Mouse (Mus musculus) lung, postnatal 36 days (tissue): Measurements from ENCODE around the gene Bcas1.

Source experiments
- DNase-seq: peaks from one replicate; pipeline ENCODE4 v3.0.0; 2022; ENCODE audit warnings: mixed read lengths

Gene Bcas1

DNA sequence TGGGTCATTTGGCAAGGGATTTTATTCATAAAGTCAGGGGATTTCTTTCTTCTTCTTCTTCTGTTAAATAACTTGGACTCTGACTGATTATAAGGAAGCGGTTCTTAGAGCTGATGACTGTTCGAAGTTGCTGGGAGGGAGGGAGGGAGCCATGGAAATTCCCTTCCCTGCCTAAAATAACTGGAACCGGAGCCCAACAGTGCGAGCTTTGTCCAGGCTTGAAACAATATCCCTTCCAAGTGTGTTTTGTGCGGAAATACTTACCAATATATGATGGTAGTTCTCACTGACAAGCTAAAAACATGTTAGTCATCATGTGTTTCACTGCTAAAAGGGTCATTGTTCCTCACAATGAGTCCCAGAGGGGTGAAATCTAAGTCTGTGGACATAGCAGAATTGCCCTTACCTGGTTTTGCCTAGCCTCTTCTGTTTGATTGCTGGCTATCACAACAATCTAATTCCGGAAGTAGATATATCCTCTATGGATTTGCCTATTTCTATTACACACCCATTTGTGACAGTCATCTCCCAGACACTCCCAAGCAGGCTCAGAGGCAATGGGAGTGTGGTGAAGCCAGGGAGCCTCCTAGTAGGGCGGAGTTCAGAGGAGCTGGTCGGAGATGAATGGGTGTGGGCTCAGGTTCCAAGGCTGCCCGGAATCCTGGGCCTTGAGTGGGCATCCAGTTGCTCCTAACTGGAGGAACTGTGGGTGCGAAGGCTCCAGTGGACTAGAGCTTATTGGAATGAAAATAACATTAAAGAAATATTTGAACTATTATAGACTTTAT lies 119.4 kb downstream of the Bcas1 start:
- no peak for DNase-seq

DNA sequence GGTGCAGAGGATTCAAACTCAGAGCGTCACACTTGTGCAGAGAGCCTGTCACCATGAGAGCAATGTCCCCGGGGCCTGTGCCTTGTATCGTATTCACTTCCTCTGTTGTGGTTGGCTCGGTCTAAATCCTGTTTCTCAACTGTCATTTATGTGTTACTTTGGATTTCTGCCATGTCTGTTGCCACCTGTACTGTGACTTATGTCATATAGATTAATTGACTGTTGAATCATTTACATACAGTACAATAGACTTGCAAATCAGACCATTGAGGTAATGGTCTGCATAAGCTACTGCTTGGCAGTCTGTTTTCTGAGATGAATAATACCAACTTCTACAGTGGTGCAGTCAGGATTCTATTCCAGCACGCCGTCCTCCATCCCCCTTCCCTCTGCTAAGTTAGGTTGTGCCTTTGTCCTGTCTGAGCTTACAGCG lies 120.0 kb downstream of the Bcas1 start:
- peak; percentile 45 for DNase-seq

DNA sequence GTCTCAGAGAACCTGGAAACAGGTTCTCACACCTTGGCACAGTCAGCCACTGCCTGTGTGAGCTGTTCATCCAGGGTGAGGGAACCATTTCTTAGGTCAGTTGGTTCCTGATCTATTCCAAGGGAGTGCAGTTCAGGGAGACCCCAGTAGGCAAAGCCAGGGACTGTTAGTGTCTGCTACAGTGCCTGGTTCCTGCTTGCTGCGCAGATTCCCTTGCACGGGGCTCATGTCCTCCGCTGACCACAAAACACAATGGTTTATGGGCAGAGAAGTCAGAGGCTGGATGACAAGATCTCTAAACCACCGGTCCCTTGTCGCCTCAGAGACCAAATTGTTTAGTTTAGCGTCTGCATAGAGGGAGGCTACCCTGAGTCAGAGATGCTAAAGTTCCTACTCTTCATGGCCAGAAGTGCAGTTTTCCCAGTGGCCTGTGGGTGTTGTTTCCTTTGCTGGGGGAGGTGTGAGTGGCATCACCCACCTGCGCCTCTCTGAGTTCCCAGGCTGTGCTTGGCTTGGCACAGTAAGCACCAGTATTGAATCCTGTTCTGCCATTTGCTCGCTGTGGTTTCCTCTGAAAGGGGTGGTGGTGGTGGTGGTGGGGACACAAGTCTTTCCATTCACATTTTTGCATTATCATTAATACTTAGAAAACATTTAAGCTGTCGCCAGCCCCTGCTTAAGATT lies 120.9 kb downstream of the Bcas1 start:
- DNase-seq = no peak

DNA sequence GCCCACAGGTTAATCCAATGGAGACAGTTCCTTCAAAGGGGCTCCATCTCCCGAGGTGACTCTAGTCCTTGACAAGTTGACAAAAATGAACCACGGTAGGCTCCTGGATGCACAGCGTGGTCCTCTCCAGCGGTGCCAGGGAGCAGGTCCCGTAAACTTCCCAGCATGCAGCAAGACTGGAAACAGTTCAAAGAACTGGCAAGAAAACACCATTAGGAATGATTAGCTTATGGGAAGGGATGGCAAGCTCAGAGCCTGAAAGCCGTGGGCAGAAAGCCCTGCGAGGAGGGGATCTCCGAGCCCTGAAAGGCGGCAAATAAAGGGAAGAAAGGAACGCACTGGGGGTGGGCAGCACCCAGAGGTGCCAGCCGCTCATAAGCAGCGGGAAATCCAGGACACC lies 122.9 kb downstream of the Bcas1 start:
- DNase-seq = no peak

DNA sequence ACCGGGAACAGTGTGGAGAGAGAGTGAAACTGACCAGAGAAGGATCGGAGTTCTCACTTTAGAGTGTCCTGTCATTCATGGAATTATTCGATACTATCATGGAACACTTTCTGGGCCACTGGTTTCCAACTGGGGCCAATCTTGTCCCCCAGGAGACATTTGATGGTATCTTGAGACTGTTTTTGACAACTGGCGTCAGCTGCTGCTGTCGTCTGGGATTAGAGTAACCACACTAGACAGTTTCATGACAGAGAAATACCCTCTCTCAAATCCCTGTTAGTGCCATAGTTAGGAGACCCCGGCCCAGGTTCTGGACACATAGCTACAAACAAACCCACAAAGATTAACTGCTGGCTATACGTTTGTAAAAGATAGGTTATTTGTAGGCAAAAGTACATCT lies 124.0 kb downstream of the Bcas1 start:
- no peak for DNase-seq

DNA sequence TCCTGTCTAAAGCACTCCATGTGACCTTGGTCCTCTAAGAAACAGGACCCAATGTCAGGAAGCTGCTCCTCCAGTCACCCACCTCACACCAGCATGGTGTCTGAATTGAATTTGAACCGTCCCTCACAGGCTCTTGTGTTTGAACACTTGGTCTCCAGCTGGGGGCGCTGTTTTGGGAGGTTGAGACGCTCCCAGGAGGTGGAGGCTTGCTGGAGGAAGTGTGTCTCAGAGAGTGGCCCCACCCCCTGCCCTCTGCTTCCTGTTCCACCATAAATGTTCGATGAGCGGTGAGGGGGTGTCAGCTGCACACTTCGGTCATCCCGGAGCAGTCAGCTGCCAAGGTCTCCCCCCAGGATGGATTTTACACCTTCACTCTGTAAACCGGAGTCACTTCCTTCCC lies 124.8 kb downstream of the Bcas1 start:
- DNase-seq = no peak
